Mouse (Mus musculus) G1E (cell line): ENCODE results near the gene Kcnh5.

Experiments
- CTCF ChIP-seq: IDR thresholded peaks from 2 replicates; pipeline ENCODE4 v1.5.1; 2012; ENCODE audit warnings: low read depth, low read length, inconsistent platforms, mixed read lengths
- GATA1 ChIP-seq: IDR thresholded peaks from 2 replicates; pipeline ENCODE4 v1.6.1; 2012; ENCODE audit warnings: borderline replicate concordance, low read length, inconsistent platforms, mixed read lengths
- GATA2 ChIP-seq: IDR thresholded peaks from 2 replicates; pipeline ENCODE4 v1.6.1; 2012; ENCODE audit warnings: low read depth, low read length, inconsistent platforms, borderline replicate concordance
- TAL1 ChIP-seq: conservative IDR thresholded peaks from 2 replicates; pipeline ENCODE4 v1.6.1; 2012; ENCODE audit warnings: low read depth, low read length, inconsistent platforms, mixed read lengths

- TF ChIP-seq GATA1 (no peak), CTCF (no peak), TAL1 (no peak), GATA2 (no peak)
Measured at GRCm38 (mm10) chr12:74966266-74966665, 210.9 kb downstream of the Kcnh5 start.
